Mouse (Mus musculus): Measurements from ENCODE around the gene Gtf2h5.

- no peak for TF ChIP-seq POLR2A (IDR thresholded peaks at IDR 0.05; ENCODE audit: borderline replicate concordance, extremely low read depth, insufficient read depth, insufficient read length, poor library complexity, severe bottlenecking)
- TF ChIP-seq CTCF (IDR thresholded peaks at IDR 0.05; ENCODE audit: borderline replicate concordance, extremely low read depth, insufficient read depth, insufficient read length), result no peak
Measured at GRCm38 (mm10) chr17:6113653-6114052, 34.1 kb downstream of the Gtf2h5 start.
